Mouse (Mus musculus) layer of hippocampus, adult 8-10 months (tissue): ENCODE results near the gene Atp6v0e2. TPM values are rescaled to one million over a fixed set of nuclear protein-coding genes. Genes with fewer than 3 reads are reported as not detected.
A peak's percentile ranks its signal among the peaks of the same experiment; 100 is the strongest.
"Not testable (repeated sequence)": the region's sequence is repeated elsewhere in the genome, so short reads cannot be mapped to it uniquely, and the experiment has no call there.

Experiments used
- DNase-seq, 2 experiments: peaks; one replicate each; pipeline ENCODE4 v3.0.0; 2022; ENCODE audit warnings: low spot score in 2 of 2
- total RNA-seq, 4 experiments: library from RNA; stranded (reverse); gene quantifications; 2 replicates each; pipeline ENCODE4 v1.2.4; 2022

Gene Atp6v0e2
- 100 to 1,000 TPM; 402 to 444 (median 420) TPM for total RNA-seq

DNA sequence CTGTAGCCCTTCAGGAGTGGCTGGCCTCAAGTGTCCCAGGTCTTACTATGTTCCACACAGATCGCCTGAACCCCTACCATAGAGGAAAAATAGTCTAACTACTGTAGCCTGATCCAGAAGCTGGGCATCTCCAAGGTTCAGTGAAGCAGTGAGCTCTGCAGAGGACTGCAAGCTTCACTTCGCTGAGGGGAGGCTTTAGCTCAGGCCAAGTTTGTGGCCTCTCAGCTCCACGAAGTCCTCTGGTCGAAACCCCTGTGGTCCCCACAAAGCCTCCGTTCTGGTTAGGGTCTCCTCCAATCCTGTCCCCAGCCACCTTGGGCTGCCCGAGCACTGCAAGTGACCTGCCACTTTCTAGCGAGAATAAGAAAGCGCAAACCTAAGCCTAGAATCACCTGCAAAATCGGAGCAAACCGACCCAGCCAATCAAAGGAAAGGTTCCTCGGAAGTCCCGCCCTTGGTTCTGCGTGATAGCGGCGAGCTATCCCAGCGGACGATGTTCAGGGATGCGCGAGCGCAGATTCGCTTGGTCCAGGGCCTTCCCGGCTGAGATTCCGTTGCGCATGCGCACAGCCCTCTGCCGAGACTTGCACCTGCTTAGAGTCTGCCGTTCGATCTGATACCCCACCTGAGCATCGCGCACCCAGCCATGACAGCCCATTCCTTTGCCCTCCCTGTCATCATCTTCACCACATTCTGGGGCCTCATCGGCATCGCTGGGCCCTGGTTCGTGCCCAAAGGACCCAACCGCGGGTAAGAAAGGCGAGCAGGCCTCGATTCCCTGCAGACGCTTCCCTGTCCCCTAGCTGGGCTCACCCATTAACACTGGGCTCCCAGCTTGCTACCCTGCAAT lies at the start of gene Atp6v0e2:
Atp6v0e2 (plus strand) TSS at position 511 of the 850 bp plus-strand sequence.
- DNase-seq: peak; percentile 88 to 92

DNA sequence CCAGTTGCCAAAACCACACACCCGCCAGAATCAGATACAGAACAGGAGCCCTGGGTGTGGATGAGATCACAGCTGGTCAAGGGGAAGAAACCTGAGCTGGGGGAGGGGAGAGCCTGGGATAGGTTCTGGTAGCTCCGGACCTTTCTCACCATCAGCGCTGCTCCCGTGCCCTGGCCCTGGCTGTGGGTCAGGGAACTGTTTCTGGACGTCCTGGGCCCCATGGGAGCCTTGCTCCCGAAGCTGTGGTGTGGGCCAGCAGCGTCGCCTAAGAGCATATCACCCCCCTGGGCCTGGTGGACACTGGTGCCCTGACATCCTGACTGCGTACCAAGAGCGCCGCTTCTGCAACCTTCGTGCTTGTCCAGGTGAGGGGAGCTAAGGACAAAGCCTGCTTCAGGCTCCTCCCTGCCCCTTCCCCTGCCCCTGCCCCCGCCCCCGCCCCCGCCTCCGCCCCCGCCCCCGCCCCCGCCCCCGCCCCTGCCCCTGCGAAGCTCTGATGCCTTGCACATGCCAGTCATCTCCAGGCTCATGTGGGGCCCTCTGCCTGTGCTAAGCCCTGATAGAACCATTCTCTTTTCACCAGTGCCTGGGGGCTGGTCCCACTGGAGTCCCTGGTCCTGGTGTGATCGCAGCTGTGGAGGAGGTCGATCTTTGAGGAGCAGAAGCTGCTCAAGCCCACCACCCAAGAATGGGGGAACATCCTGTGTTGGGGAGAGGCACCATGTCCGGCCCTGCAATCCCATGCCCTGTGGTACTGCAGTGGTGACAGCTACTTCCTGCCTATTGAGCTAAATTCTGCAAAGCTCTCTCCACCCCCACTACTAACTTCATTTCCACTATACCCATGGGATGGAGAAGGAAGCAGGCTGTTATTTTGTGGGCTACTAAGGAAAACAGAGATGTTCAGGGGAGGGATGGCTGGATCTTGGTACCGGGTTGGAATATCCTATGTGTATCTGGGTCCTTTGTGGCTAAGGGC lies 49.4 kb upstream of the Atp6v0e2 start:
- no peak for DNase-seq

DNA sequence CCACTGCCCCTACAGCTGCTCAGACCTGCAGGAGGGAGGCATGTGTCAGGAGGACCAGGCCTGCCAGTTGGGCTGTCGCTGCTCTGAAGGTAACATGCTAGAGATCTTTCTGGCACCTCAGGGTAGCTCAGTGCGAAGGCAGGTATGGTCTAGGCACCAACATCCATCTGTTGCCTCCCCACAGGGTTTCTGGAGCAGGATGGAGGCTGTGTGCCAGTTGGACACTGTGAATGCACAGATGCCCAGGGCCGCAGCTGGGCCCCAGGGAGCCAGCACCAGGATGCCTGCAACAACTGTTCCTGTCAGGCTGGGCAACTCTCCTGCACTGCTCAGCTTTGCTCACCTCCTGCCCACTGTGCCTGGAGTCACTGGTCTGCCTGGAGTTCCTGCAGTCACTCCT lies 47.7 kb upstream of the Atp6v0e2 start:
- no peak for DNase-seq

DNA sequence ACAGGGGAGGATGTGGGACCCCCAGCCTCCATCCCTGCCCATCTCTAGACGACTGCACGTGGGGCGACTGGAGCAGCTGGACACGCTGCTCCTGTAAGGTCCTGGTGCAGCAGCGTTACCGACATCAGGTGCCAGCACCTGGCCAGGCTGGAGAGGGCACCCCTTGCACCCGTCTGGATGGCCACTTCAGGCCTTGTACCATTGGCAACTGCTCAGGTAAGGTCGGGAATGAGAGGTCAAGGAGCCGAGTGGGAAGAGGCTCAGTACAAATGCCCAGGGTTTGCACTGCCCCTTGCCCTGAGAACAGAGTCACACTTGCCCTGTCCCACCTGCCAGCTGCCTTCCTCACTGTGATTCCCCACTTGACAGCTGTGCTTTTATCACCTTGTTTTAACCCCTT lies 46.1 kb upstream of the Atp6v0e2 start:
- DNase-seq: no peak

DNA sequence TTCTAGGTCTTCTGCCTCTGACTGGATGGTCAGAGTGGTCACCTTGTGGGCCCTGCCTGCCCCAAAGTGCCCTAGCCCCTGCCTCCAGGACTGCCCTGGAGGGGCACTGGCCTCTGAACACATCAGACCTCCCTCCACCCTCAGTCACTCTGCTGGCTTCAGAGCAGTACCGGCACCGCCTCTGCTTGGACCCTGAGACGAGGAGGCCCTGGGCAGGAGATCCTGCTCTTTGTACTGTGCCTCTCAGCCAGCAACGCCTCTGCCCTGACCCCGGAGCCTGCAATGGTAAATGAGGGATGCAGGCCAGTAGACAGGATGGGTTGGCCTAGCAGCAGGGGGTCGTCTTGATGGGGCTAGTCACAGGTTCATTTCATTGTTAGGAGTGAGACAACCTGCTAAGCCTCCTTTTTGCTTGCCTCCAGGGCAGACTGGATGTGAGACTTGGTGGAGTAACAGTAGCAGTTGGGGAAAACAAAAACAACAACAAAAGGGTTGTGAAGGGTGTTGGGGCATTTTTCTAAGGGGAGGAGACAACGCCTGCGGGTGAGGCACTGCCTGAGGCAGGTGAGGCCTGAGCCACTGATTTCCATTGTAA lies 44.2 kb upstream of the Atp6v0e2 start:
- no peak for DNase-seq

DNA sequence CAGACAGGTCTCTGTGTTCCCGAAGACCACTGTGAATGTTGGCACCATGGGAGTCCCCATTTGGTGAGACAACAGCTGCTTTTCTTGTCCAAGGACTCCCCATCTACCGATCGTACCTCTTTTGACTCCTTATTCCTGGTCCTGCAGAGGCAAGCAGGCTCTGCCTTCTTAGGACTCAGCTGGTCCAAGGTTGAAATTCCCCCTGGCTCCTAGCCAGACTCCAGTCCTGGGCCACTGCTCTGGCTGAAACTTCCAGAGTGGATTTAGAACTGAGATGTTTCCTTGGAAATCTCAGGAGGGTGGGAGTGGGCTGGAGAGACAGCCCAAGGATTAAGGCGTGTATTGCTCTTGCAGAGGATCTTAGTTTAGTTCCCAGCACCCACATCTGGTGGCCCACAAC lies 39.9 kb upstream of the Atp6v0e2 start:
- DNase-seq: no peak

DNA sequence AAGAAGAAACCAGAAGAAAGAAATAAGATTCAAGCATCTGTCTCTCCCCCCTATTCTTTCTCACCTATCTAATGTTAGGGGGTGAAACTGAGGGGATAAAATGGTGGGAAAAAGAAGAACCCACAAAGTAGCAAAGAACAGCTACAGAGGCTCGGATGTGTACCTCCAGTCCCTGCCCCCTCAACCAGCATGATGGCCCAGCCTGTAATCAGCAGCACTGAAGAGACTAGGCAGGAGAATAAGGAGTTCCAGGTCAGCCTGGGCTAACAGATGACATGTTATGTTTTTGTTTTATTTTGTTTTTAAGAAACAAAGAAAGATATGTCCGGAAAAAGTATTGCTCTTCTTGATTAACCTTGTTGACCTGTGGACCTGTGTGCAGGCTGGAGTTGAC lies 33.6 kb upstream of the Atp6v0e2 start:
- DNase-seq: no peak

DNA sequence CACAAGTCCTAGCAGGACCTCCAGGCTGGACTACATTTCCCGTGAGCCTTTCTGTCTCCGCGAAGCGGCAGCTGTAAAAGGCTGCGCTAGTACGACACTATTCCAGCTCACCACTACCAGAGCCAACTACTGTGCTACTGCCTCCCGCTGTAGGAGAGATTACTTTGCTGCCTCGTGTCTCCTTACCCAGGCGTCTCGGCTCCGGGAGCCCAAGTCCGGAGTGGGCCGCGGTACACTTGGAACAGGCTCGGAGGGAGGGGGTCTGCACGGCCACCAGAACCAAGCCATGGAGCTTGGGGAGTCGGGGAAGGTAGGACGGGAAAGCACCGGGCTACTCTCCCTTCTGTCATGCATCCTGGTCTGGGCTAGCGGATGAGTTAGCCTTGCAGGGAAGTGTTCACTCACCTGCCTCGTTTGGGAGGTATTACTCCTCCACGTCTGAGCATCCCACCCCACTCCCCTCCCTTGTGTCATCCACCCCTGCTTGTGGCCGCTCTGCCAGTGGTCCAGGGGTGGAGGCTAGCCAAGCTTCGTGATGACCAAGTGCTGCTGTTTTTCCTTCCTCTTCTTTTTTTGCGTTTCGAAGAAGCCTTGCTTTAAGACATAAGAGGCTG lies 33.1 kb upstream of the Atp6v0e2 start:
- peak; percentile 81 to 82 for DNase-seq

DNA sequence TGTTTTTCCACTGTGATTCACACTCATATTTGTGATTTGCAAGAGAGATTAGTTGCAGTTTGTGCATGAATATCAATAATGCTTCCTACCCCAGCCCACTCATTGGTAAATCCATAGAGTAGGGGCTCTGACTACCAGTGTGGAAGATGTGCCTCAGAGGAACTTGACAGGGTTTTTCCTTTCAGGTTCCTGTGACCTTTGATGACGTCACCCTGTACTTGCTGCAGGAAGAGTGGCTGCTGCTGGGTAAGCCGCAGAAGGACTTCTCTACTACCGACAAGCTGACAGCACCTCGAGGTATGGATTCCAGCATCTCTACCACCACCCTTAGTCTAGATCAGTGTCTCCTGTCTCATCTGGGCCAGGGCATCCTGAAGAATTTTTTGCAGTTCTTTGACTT lies 29.3 kb upstream of the Atp6v0e2 start:
- DNase-seq: no peak

DNA sequence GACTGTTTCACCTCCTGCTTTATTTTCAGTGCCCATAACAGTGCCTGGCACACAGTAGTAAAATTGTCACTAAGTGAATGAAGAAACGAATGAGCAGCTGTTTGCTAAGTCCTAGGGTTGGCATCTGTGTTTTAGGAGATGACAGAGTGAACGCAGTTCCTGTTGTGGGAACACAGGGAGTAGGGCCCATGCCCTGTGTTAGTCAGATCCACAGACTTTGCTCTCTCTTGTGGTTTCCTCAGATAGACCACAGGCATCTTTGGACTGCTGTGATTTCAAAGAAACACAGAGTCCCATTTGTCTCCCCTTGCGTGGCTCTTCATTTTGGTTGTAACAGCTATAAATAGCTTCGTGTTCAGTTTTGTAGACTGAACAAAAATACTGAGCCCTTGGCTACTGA lies 27.0 kb upstream of the Atp6v0e2 start:
- DNase-seq: no peak

DNA sequence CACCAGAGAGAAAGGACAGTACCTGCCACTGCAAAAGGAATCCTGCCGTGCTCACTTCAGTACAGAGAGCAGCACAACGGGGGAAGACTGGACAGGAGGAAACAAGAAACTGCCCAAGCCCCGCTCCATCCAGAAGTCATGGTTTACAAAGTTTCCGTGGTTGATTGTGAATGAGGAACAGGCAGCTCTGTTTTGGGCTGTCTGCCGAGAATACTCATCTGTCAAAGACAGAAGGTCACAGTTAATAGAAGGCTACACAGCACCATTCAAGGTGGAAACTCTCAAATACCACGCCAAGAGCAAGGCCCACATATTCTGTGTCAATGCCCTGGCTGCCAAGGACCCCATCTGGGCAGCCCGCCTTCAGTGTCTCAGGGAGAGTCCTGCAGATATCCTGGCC lies 25.6 kb upstream of the Atp6v0e2 start:
- DNase-seq: no peak

DNA sequence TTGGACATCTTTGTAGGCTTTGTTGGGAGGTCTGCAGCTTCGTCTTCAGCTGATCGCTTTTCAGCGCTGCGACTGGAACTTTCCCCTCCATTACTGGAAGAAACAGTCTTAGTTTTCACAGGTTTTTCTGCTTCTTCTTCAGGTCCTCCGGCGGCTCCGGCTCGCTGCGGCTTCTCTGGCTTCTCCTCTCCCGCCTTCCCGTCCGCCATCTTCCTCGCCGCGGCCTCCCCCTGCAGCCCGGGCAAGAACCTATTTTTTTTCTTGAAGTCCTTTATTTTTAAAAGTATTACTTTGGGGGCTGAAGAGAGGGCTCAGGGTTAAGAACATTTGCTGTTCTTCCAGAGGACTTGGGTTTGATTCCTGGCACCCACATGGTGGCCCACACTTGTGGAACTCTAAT lies 12.5 kb upstream of the Atp6v0e2 start:
- DNase-seq: not testable (repeated sequence)

DNA sequence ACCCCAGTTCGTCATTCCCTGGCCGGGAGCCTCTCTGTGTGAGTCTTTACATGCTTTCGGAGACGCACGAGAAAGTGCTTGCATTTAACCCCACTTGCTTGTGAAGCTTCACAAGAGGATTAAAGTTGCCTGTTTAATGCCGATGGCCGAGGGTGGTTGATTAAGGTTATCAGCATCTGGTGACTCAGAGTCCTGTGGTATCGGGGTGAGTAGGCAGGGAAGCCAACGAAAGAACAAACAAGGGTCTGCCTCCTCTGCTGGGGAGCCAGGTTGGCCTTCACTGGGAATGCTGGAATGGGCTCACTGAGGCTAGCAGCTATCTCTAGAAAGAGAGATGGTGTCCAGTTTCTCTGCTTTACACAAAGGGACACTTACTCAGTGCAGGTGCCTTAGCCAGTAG lies 9.5 kb upstream of the Atp6v0e2 start:
- DNase-seq: no peak

DNA sequence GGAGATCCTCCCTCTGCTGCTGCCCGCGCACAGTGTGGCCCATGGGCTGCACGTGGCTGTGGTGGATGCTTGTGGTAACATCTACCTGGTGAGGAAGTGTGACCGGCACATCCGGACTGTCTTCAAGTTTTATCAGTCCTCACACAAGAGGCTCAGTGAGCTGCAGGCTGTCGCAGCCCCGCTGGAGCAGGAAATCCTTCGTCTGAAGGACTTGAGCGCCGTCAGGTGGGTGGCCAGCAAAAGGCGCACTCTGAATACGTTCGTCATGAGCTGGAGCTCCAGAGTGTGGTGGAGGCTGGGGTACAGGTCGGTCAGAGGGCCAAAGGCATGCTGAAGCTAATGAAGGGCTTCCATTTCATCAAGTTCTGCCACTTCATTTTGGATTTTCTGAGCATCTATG lies 8.2 kb upstream of the Atp6v0e2 start:
- no peak for DNase-seq

DNA sequence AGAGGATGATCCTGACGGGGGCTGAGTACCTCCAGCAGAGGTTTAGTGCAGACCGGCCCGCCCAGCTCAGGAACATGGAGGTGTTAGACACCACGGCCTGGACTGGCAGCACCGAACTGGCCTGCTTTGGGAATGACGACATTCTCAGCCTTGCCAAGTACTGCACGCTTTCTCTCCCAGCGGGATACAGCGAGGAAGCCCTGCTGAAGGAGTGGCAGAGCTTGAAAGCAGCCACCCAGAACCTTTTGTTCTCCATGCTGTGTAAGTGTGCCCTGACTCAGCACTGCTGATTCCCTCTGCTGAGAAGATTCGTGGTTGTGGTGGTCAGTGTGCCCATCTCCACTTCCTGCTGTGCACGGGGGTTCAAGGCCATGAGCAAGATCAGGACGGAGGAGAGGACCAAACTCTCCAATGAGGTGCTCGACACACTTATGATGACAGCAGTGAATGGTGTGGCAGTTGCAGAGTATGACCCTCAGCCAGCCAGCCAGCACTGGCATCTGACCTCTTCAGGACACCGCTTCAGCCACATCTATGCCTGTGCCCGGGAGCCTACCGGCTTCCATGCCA lies 7.5 kb upstream of the Atp6v0e2 start:
- no peak for DNase-seq

DNA sequence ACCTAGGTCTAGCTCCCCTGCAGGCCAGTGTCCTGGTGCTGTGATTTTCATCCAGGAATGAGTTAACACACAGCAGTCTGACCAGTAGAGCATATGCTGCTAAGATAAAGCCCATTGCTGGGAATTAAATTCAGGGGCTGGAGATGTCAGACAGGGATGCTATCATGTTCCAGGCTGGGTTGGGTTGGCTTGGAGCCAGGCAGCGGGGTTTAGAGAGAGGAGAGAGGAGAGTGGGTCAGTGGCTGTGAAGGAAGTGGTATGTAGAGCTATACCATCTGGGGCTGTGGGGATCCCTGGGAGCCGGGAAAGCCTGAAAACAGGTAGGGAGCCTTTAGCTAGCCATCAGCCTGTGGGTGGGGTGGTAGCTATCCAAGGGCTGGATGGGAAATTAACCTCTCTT lies 6.6 kb upstream of the Atp6v0e2 start:
- DNase-seq: no peak

DNA sequence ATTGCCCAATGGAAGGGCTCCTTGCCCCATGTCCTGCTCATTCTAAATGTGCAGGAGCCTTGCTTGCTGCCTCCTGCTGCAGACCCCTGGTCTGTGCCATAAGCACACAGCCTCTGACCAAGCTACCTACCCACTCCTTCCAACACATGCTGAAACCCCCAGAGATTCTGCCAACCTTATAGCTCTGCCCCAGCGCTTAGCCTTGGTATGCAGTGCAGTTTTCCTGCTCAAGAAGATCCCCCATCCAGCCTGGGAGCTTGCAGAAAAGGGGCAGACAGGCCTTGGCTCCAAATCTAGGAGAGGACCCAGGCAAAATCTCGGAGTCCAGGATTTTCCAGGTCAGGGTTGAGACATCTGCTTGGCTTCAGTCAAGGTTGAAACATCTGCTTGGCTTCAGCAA lies 3.9 kb upstream of the Atp6v0e2 start:
- DNase-seq: no peak

DNA sequence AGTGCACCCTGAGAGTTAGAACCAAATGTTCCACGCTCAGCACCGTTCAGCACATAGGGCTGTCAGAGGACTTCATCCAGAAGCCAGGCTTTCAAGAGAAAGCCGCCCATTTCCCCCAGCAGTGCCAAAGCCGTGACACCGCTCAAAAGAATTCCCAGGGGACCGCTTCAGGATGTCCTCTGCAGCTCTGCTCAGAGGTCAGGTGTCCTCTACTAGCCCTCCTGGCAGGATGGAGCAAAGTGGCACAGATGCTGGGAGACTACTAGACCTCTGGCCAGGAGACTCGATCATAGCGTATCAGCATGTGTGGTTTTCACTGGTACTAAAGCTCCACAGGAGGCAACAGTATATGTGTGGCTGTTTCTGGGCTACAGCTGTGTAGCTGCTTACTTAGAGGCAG lies 2.5 kb upstream of the Atp6v0e2 start:
- DNase-seq: no peak

DNA sequence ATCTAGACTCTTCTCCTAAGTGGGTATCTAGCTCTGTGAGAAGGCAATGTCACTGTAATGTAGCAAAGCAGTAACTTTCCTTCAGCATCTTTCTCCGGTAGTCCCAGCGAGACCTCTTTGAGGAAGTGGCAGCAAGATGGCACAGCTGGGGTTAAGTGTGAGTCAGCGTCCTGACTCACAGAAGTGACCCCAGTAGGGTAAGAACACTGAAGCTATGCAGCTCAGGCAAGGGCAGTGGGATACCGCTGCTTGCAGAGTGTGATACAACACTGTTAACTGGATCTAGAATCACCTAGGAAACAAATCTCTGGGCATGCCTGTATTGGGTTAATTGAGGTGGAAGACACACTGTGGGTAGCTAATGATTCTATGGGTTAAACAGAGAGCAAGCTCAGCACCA lies 1.3 kb upstream of the Atp6v0e2 start:
- no peak for DNase-seq

DNA sequence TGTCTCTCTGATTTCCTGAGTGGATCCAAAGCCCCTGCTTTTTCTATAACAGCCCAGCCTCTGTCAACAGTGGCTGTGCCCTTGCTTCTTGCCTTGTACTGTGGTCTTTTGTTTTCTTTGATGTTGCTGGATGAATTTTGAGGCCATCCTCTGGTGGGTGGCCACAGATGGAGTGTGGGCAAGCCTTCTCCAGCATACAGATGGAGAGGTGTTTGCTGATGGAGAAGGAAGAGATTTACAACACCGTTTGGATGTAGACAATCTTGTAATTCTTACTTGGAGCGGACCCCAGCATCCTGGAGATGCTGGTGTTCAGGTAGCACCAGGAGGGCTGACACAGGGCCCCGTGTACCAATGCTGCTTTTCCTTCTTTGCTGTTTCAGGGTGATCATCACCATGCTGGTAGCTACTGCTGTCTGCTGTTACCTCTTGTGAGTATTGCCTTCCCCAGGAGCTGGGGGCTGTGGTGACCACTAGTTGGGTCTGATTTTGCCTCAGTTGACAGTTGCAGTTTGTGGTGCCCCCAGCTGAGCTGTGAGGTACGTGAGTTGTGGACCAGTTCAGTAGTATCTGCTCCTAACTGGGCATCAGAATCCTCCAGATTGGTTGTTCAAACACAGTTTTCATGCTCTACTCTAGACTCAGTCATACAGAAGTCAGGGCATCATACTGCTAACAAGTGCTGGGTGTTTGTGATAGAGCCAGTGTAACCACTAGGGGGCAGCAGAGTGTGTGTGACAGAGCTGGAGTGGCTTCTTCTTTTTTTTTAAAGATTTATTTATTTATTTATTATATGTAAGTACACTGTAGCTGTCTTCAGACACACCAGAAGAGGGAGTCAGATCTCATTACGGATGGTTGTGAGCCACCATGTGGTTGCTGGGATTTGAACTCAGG lies 1.7 kb downstream of the Atp6v0e2 start:
- DNase-seq: peak in 1 of 2 experiments; percentile 83
